In the genomic region with DNA sequence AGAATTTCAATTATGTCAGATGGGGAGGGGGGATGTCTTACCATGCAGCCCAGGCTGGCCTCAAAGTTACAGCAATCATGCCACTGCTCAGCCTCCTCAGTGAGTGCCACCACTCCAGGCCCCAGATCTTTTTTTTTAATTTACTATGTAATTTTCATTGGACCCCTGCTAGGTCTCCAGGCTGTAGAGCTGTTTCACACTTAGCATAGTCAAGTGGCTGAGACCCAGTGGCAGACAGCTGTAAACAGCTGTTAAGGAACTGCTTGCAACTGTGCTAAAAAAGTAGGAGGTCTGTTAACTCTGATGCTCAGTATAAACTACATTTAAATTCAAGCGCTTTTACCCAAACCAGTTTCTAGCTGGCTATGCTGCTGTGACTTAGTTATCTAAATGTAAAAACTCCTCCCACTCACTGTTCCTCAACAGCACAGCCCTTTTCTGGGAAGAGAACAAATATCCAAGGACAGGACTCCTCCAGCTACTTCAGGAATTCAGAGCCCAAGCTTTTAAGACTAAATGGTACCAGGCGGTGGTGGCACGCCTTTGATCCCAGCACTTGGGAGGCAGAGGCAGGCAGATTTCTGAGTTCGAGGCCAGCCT, we compare ENCODE assay signal across 18 mouse cellular contexts. TPM values are rescaled to one million over a fixed set of nuclear protein-coding genes. Genes with fewer than 3 reads are reported as not detected.
DNase-seq lines count a peak whose midpoint lies in the region; ATAC-seq and TF ChIP-seq lines count a peak whose summit lies in the region.
"Had no signal": no experiment of that assay in that cellular context is flagged by ENCODE, and none has a peak within 500 bp of the region (broad histone marks: within the 10 kb centered on the region; RNA-seq: fewer than 3 reads in every experiment).

No protein-coding gene starts in this region.

- DNase-seq in hindbrain, embryonic 14.5 days (ENCODE audit: low spot score): no peak
- DNase-seq in hindbrain, embryonic 11.5 days (ENCODE audit: low spot score): no peak
- DNase-seq in lung, postnatal 25 days (ENCODE audit: low spot score): no peak
- DNase-seq in ES-E14 (ENCODE audit: low read depth, low spot score): no peak
- DNase-seq in heart, postnatal 4 days: peak; percentile 29
- no peak for DNase-seq in adrenal gland, adult 2 months
- DNase-seq in left cerebral cortex, postnatal 4 days: no peak
- DNase-seq: adrenal gland, postnatal 14 days; cerebellum, postnatal 25 days; retina, postnatal 1 day had no signal

- H3K36me3 ChIP-seq in hindbrain, embryonic 14.5 days (replicated peaks; ENCODE audit: control insufficient read depth, insufficient read depth): no peaks in the 10 kb centered on the region
- H3K36me3 ChIP-seq in hindbrain, embryonic 11.5 days (ENCODE audit: control insufficient read depth, insufficient read depth, low read length): no peaks in the 10 kb centered on the region
- H3K36me3 ChIP-seq in lung, embryonic 15.5 days: peaks cover 7% of the 10 kb centered on the region; the same call in 1 of the 2 replicates
- no peaks in the 10 kb centered on the region; the same call in 1 of the 2 replicates for H3K36me3 ChIP-seq in ES-E14 (ENCODE audit: control insufficient read depth, insufficient read depth, low read length, poor library complexity, severe bottlenecking)

- intact Hi-C loops in left cerebral cortex, postnatal 4 days (cut with DNase I): no loop called here

- no peaks in the 10 kb centered on the region for H3K4me1 ChIP-seq in hindbrain, embryonic 14.5 days (replicated peaks; ENCODE audit: control insufficient read depth, insufficient read depth, low read length)
- H3K4me1 ChIP-seq in hindbrain, embryonic 11.5 days (replicated peaks; ENCODE audit: control insufficient read depth, insufficient read depth, low read length): no peaks in the 10 kb centered on the region
- H3K4me1 ChIP-seq in lung, embryonic 15.5 days: peaks cover 9% of the 10 kb centered on the region; the same call in 1 of the 2 replicates
- H3K4me1 ChIP-seq in ES-E14 (ENCODE audit: control insufficient read depth in 2 of 2, insufficient read depth in 2 of 2, low read length in 2 of 2, poor library complexity in 1 of 2): peaks cover 18 to 21% of the 10 kb centered on the region in 2 experiments

- H3K4me3 ChIP-seq in hindbrain, embryonic 14.5 days (replicated peaks; ENCODE audit: low read length): no peak overlapping the region
- H3K4me3 ChIP-seq in hindbrain, embryonic 11.5 days (ENCODE audit: low read depth, low read length): no peak overlapping the region
- H3K4me3 ChIP-seq in lung, embryonic 15.5 days: no peak overlapping the region
- no peak overlapping the region for H3K4me3 ChIP-seq in ES-E14 (ENCODE audit: insufficient read depth in 1 of 2, low read depth in 1 of 2, low read length in 2 of 2, poor library complexity in 1 of 2, severe bottlenecking in 1 of 2)
- H3K4me3 ChIP-seq: embryonic facial prominence, embryonic 12.5 days had no signal

- 0 out of 2 replicates have a peak, but pooled peaks have one; percentile 17 for ATAC-seq in hindbrain, embryonic 14.5 days (ENCODE audit: low FRiP score)
- ATAC-seq in hindbrain, embryonic 11.5 days (ENCODE audit: low FRiP score): no peak
- peak; percentile 64; the same call in 1 of the 2 replicates for ATAC-seq in lung, embryonic 15.5 days (ENCODE audit: borderline replicate concordance, extremely low read depth, low FRiP score, low TSS enrichment)
- ATAC-seq: CD4-positive, CD25-positive, alpha-beta regulatory T cell, adult 4 months had no signal

- H3K27ac ChIP-seq in hindbrain, embryonic 14.5 days: no peak overlapping the region
- no peak overlapping the region for H3K27ac ChIP-seq in hindbrain, embryonic 11.5 days (ENCODE audit: low read depth, low read length)
- no peak overlapping the region for H3K27ac ChIP-seq in lung, embryonic 15.5 days
- peak overlapping the region; percentile 44; the same call in 1 of the 2 replicates for H3K27ac ChIP-seq in ES-E14 (ENCODE audit: insufficient read depth, low read depth, low read length, poor library complexity, severe bottlenecking)
- H3K27ac ChIP-seq: embryonic facial prominence, embryonic 12.5 days had no signal

- no peak overlapping the region for H3K4me2 ChIP-seq in hindbrain, embryonic 14.5 days (replicated peaks)
- no peak overlapping the region for H3K4me2 ChIP-seq in hindbrain, embryonic 11.5 days (replicated peaks; ENCODE audit: low read depth, low read length)
- no peak overlapping the region for H3K4me2 ChIP-seq in lung, embryonic 15.5 days
- H3K4me2 ChIP-seq: embryonic facial prominence, embryonic 12.5 days; liver, embryonic 11.5 days had no signal

- H3K27me3 ChIP-seq in hindbrain, embryonic 14.5 days (ENCODE audit: control insufficient read depth, insufficient read depth, low read length): no peaks in the 10 kb centered on the region
- H3K27me3 ChIP-seq in hindbrain, embryonic 11.5 days (ENCODE audit: control insufficient read depth, insufficient read depth, low read length): no peaks in the 10 kb centered on the region
- no peaks in the 10 kb centered on the region for H3K27me3 ChIP-seq in lung, embryonic 15.5 days
- H3K27me3 ChIP-seq: embryonic facial prominence, embryonic 12.5 days had no signal

- no peaks in the 10 kb centered on the region for H3K9me3 ChIP-seq in hindbrain, embryonic 14.5 days (ENCODE audit: control insufficient read depth, low read length)
- no peaks in the 10 kb centered on the region for H3K9me3 ChIP-seq in hindbrain, embryonic 11.5 days (ENCODE audit: control insufficient read depth, low read length)
- no peaks in the 10 kb centered on the region for H3K9me3 ChIP-seq in lung, embryonic 15.5 days
- no peaks in the 10 kb centered on the region for H3K9me3 ChIP-seq in ES-E14 (ENCODE audit: control insufficient read depth, insufficient read depth, low read depth, low read length)
- H3K9me3 ChIP-seq: embryonic facial prominence, embryonic 12.5 days had no signal

- H3K9ac ChIP-seq in hindbrain, embryonic 14.5 days: no peak overlapping the region
- no peak overlapping the region for H3K9ac ChIP-seq in hindbrain, embryonic 11.5 days (ENCODE audit: low read depth, low read length)
- no peak overlapping the region for H3K9ac ChIP-seq in lung, embryonic 15.5 days
- H3K9ac ChIP-seq in ES-E14 (ENCODE audit: insufficient read depth, low read depth, low read length, poor library complexity, severe bottlenecking): no peak overlapping the region; the same call in 1 of the 2 replicates
- H3K9ac ChIP-seq: embryonic facial prominence, embryonic 12.5 days had no signal

- 97% methylated on average over 4 of the region's 4 CpGs for WGBS in hindbrain, embryonic 14.5 days
- WGBS in hindbrain, embryonic 11.5 days: 97% methylated on average over 4 of the region's 4 CpGs
- 85% methylated on average over 4 of the region's 4 CpGs for WGBS in lung, embryonic 15.5 days

- in situ Hi-C loops in ES-E14 (cut with MboI; ENCODE audit: low sequenced_read_pairs in 2 of 2, unreplicated experiment in 2 of 2): no loop called here

TF ChIP-seq in ES-E14, 5 proteins besides CTCF, POLR2A, EP300 and RAD21:
- TF ChIP-seq CHD2 (IDR thresholded peaks at IDR 0.05; ENCODE audit: low read depth, low read length) (no peak), HCFC1 (IDR thresholded peaks at IDR 0.05; ENCODE audit: borderline replicate concordance, insufficient read depth, low read length) (no peak), ZNF384 (IDR thresholded peaks at IDR 0.05; ENCODE audit: low read depth, low read length) (no peak), ZC3H11A (IDR thresholded peaks at IDR 0.05; ENCODE audit: borderline replicate concordance, low read depth, low read length) (no peak), MAFK (IDR thresholded peaks at IDR 0.05; ENCODE audit: insufficient read depth, low read depth, low read length) (no peak)

RNA-seq across cellular contexts. Expression of gene Zfp292, which starts 9.8 kb away (rescaled TPM):
- 34.8 and 36.5 TPM in 2 replicates for polyA plus RNA-seq in hindbrain, embryonic 14.5 days (2014; fragmentation: Nextera tagmentation; extraction: Ambion mirVana)
- polyA plus RNA-seq in hindbrain, embryonic 11.5 days (2014; fragmentation: Nextera tagmentation; extraction: Ambion mirVana): 41.7 and 42.4 TPM in 2 replicates
- polyA plus RNA-seq in lung, embryonic 15.5 days (2015; fragmentation: Nextera tagmentation; extraction: Ambion mirVana): 16.2 and 16.7 TPM in 2 replicates
- total RNA-seq in ES-E14 (2012; rRNA removed): 25.3 and 31.8 TPM in 2 replicates
- total RNA-seq in heart, postnatal 4 days (2021): 10 to 100 TPM; 23.4 to 24.6 TPM
- 10 to 100 TPM; 15.4 to 19.8 TPM for total RNA-seq in adrenal gland, adult 2 months (2021)
- polyA plus RNA-seq in adrenal gland, adult 2 months (2012; rRNA removed): 0.50 and 0.68 TPM in 2 replicates
- 10 to 100 TPM; 43.0 to 44.8 TPM for total RNA-seq in left cerebral cortex, postnatal 4 days (2021)

RNA-seq across cellular contexts. Expression of gene Cga, which starts 20.6 kb away (rescaled TPM):
- not detected in 2 replicates for polyA plus RNA-seq in hindbrain, embryonic 14.5 days (2014; fragmentation: Nextera tagmentation; extraction: Ambion mirVana)
- not detected in 2 replicates for polyA plus RNA-seq in hindbrain, embryonic 11.5 days (2014; fragmentation: Nextera tagmentation; extraction: Ambion mirVana)
- not detected in 2 replicates for polyA plus RNA-seq in lung, embryonic 15.5 days (2015; fragmentation: Nextera tagmentation; extraction: Ambion mirVana)
- total RNA-seq in ES-E14 (2012; rRNA removed): 0.89 TPM in 1 of 2 replicates, not detected in the other
- not detected for total RNA-seq in heart, postnatal 4 days (2021)
- not detected for total RNA-seq in adrenal gland, adult 2 months (2021)
- polyA plus RNA-seq in adrenal gland, adult 2 months (2012; rRNA removed): not detected in 2 replicates
- not detected for total RNA-seq in left cerebral cortex, postnatal 4 days (2021)
- total RNA-seq: adrenal gland, postnatal 14 days; gastrocnemius, adult 8-10 months; hematopoietic stem cell, adult 5-6 weeks had no signal
- polyA plus RNA-seq: CD4-positive, CD25-positive, alpha-beta regulatory T cell, adult 4 months; forebrain, embryonic 11.5 days; liver, embryonic 11.5 days; neural tube, embryonic 11.5 days had no signal
